Mouse (Mus musculus) cerebellum, adult (tissue): ENCODE measurements around the gene Cep131.

Source experiments
- ATAC-seq: cut with Nextera tagmentation; 2 replicates; pipeline ENCODE4 v1.9.2; 2017; ENCODE audit warnings: mild to moderate bottlenecking, moderate library complexity, mixed read lengths; ENCODE audit not compliant: insufficient number of reproducible peaks, low FRiP score, low TSS enrichment

Gene Cep131

GRCm38 (mm10) chr11:120053846-120054245 is 32.8 kb downstream of the Cep131 start:
- no peak for ATAC-seq

- no peak for ATAC-seq
Observed at GRCm38 (mm10) chr11:120052274-120052673, 34.4 kb downstream of the Cep131 start.

- no peak for ATAC-seq
Observed at GRCm38 (mm10) chr11:120051124-120051811, 35.4 kb downstream of the Cep131 start.

- no peak for ATAC-seq
Observed at GRCm38 (mm10) chr11:120049067-120049466, 37.6 kb downstream of the Cep131 start.

GRCm38 (mm10) chr11:120048252-120048556 is 38.4 kb downstream of the Cep131 start:
- no peak for ATAC-seq

GRCm38 (mm10) chr11:120047531-120048251 is 38.9 kb downstream of the Cep131 start:
- ATAC-seq = no peak

GRCm38 (mm10) chr11:120046553-120047191 is 40.0 kb downstream of the Cep131 start, which contains the start of gene Aatk:
Aatk (minus strand) TSS chr11:120047167.
- ATAC-seq = no peak

GRCm38 (mm10) chr11:120045839-120046552 is 40.6 kb downstream of the Cep131 start:
- no peak for ATAC-seq

- no peak for ATAC-seq
Observed at GRCm38 (mm10) chr11:120045341-120045740, 41.3 kb downstream of the Cep131 start.

- no peak for ATAC-seq
Observed at GRCm38 (mm10) chr11:120042141-120042838, 44.3 kb downstream of the Cep131 start.

- ATAC-seq = 0 out of 2 replicates have a peak, but pooled peaks have one; percentile 18
Observed at GRCm38 (mm10) chr11:120041191-120042123, 45.2 kb downstream of the Cep131 start.

- no peak for ATAC-seq
Observed at GRCm38 (mm10) chr11:120040440-120040839, 46.2 kb downstream of the Cep131 start.

GRCm38 (mm10) chr11:120039581-120039980 is 47.0 kb downstream of the Cep131 start:
- no peak for ATAC-seq

GRCm38 (mm10) chr11:120034762-120035161 is 51.9 kb downstream of the Cep131 start:
- ATAC-seq = no peak

- ATAC-seq = no peak
Observed at GRCm38 (mm10) chr11:120034306-120034705, 52.3 kb downstream of the Cep131 start.

GRCm38 (mm10) chr11:120033473-120033872 is 53.2 kb downstream of the Cep131 start:
- no peak for ATAC-seq

GRCm38 (mm10) chr11:120032052-120032451 is 54.6 kb downstream of the Cep131 start:
- ATAC-seq = no peak

- ATAC-seq = peak; percentile 68; the same call in 1 of the 2 replicates
Observed at GRCm38 (mm10) chr11:120030145-120030901, 56.3 kb downstream of the Cep131 start.
